Mouse (Mus musculus) liver, embryonic 15.5 days (tissue): ENCODE data around the gene Bnc2. TPM values are rescaled to one million over a fixed set of nuclear protein-coding genes. Genes with fewer than 3 reads are reported as not detected.

ENCODE experiments used
- ATAC-seq: fragments of 200-750 bp; cut with Nextera tagmentation; 2 replicates; pipeline ENCODE4 v1.8.0; 2017; ENCODE audit warnings: moderate number of reproducible peaks, mild to moderate bottlenecking, moderate library complexity; ENCODE audit not compliant: insufficient read depth
- H3K27ac ChIP-seq: fragments of 300-500 bp; sonication (generic); replicated peaks from 2 replicates; pipeline ENCODE4 v1.5.1; 2015; ENCODE audit warnings: mild to moderate bottlenecking, inconsistent platforms
- H3K27me3 ChIP-seq: fragments of 300-500 bp; sonication (generic); 2 replicates; pipeline ENCODE4 v1.6.1; 2015; ENCODE audit warnings: mild to moderate bottlenecking, inconsistent platforms
- H3K36me3 ChIP-seq: fragments of 300-500 bp; sonication (generic); replicated peaks from 2 replicates; pipeline ENCODE4 v1.6.1; 2015; ENCODE audit warnings: moderate library complexity, mild to moderate bottlenecking, inconsistent platforms
- H3K4me1 ChIP-seq: fragments of 300-500 bp; sonication (generic); replicated peaks from 2 replicates; pipeline ENCODE4 v1.6.1; 2015; ENCODE audit warnings: inconsistent platforms
- H3K4me2 ChIP-seq: fragments of 300-500 bp; sonication (generic); 2 replicates; pipeline ENCODE4 v1.6.1; 2015; ENCODE audit warnings: moderate library complexity, mild to moderate bottlenecking, inconsistent platforms
- H3K4me3 ChIP-seq: fragments of 300-500 bp; sonication (generic); replicated peaks from 2 replicates; pipeline ENCODE4 v1.5.1; 2015; ENCODE audit warnings: mild to moderate bottlenecking, inconsistent platforms
- H3K9ac ChIP-seq: fragments of 300-500 bp; sonication (generic); 2 replicates; pipeline ENCODE4 v1.6.1; 2015; ENCODE audit warnings: moderate library complexity, mild to moderate bottlenecking, inconsistent platforms
- H3K9me3 ChIP-seq: fragments of 300-500 bp; sonication (generic); replicated peaks from 2 replicates; pipeline ENCODE4 v1.6.1; 2016; ENCODE audit warnings: inconsistent platforms
- WGBS: fragments of 180-500 bp; shearing (Covaris S2); methylation state at CpG from one replicate; pipeline ENCODE4 v1.1.7; 2015; ENCODE audit warnings: mixed read lengths; ENCODE audit not compliant: insufficient replicate concordance; 5-methylcytosine and 5-hydroxymethylcytosine counted together
- polyA plus RNA-seq: library from polyadenylated mRNA; unstranded; fragments of >200 nt; fragmentation: Nextera tagmentation; extraction: Ambion mirVana; gene quantifications from 2 replicates; pipeline ENCODE4 v1.2.1, GENCODE M21; 2015

Gene Bnc2
- polyA plus RNA-seq, 1 experiment from 2014 or later = 0.36 TPM

DNA sequence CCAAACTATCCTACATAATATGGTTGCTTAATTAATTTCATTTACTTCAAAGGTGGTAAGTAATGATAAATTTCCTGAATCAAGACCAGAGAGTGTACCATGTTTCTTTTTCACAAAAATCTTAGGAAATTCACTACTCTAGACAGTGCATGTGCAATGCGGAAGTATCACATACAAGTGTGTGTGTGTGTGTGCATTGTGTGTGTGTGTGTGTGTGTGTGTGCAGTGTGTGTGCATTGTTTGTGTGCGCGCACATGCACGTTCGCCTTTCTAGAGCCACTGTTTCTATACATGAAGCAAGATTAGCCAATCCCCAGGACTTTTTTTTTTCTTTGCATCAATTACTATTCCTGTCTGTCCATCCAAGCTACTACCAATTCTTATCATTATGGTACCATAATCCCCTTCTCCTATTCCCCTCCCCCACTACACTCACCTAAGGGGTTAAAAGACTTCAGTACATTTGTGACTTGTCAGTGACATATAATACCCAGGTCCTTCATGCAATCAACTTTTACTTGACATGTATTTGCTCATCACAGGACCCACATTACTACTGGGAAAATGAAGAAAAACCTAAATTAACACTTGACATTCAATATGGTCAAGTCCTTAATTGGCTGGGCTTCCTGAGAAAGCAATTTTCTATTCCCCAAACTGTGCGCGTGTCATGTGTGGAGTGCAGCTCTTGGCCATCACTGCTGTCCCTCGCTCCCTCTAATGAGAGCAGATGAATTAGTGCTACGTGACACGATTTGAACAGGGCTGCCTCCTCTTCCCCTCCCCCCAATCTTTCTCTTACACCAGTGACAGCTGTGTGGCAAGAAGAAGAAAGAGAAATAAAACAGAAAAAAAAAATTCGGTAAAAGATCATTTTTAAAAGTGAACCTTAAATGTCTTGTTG is 145.9 kb downstream of the Bnc2 start:
- 61% methylated on average over 11 of the region's 11 CpGs for WGBS
- Histone ChIP-seq H3K27ac (no peak overlapping the region), H3K4me2 (no peak overlapping the region), H3K36me3 (no peaks in the 10 kb centered on the region), H3K9ac (no peak overlapping the region), H3K4me1 (no peaks in the 10 kb centered on the region), H3K9me3 (no peaks in the 10 kb centered on the region), H3K27me3 (no peaks in the 10 kb centered on the region), H3K4me3 (no peak overlapping the region)
- ATAC-seq = no peak

DNA sequence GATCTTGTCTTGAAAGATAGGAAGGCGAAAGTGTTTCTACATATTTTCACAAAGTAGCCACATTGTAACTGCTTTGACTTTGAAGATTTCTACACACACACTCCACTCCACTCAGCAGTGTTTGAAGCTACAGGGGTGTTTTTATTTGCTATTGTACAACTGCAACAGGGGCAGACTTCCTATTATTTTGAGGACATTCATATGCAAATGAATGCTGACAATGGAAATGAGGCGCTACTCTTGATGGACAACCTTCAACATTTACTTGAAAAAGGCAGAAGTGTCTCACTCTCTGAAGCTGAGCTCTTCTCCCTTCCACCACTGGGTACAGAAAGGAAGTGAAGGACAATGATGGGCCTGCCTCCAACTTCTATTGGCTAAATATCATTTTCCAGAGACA is 146.7 kb downstream of the Bnc2 start:
- Histone ChIP-seq H3K4me1 (no peaks in the 10 kb centered on the region), H3K36me3 (no peaks in the 10 kb centered on the region), H3K27ac (no peak overlapping the region), H3K4me2 (no peak overlapping the region), H3K9ac (no peak overlapping the region), H3K27me3 (no peaks in the 10 kb centered on the region), H3K9me3 (no peaks in the 10 kb centered on the region), H3K4me3 (no peak overlapping the region)
- WGBS = 55% methylated on average over 2 of the region's 2 CpGs
- no peak for ATAC-seq

DNA sequence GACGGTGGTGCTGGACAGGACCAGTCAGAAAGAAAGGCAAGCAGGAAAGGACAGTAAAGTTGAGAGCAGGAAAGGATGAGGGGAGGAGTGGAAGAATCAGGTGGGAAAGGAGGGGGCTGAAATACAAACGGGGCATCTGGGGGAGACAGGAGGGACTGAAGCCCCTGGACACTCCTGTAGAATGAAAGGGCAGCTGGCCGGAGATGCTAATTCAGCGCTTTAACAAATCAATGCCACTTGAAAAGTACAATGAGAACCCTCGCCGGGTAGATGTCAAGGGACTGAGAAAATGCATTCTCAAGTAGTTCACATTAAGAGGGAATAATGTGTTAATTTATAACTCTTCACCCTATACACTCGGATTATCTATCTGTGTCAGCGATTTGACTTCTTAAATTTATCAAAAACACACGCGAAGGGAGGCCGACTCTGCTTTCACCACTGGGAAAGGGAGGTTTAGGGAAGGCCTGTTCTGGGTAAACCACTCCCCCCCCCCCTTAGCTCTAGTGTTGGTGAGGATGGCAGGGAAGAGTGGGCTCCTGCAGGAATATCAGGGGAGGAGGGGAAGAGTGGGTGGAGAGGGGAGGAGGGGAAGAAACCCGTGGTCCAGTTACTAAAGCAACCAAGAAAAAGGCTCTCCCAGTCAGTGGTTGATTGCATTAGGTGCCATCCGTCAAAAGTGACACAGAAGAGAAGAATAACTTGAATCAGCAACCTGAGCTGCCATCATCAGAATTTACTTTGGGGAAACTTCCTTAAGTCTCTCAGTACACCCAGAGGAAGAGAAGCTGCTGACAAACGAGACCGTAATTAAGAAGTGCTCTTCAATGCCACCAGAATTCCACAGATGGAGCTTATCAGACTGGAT is 147.8 kb downstream of the Bnc2 start:
- no peak overlapping the region for H3K4me2 ChIP-seq
- no peak for ATAC-seq
- H3K9me3 ChIP-seq = no peaks in the 10 kb centered on the region
- no peaks in the 10 kb centered on the region for H3K4me1 ChIP-seq
- H3K36me3 ChIP-seq = no peaks in the 10 kb centered on the region
- no peak overlapping the region for H3K9ac ChIP-seq
- WGBS = 30% methylated on average over 15 of the region's 15 CpGs
- H3K27ac ChIP-seq = no peak overlapping the region
- no peak overlapping the region for H3K4me3 ChIP-seq
- H3K27me3 ChIP-seq = no peaks in the 10 kb centered on the region

DNA sequence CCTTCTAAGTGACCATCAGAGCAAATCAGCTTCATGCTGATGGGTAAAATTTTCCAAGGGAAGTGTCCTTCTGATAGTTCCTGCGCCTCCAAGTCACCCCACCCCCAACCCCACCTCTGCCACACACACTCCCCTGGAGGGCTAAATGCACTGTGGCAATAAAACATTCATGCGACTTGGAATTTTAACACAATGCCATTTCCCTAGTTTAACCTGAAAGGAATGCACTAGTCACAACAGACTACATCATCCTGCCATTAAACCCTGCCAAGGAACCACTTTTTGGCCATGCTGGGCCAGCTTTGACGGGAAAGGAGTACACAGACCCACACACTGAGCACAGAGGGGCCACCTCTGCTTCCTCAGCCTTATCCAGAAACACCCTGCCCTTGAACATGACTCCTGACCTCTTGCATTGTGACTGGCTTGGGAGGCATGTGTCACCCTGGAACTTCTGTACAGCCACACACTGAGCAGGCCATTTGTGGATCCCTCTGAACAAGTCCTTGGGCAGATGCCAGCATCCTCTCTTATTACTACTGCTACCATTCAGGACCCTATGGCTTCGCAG is 151.3 kb downstream of the Bnc2 start:
- H3K27ac ChIP-seq = no peak overlapping the region
- H3K4me1 ChIP-seq = no peaks in the 10 kb centered on the region
- H3K9ac ChIP-seq = no peak overlapping the region
- no peak overlapping the region for H3K4me3 ChIP-seq
- no peaks in the 10 kb centered on the region for H3K36me3 ChIP-seq
- H3K27me3 ChIP-seq = no peaks in the 10 kb centered on the region
- WGBS = 37% methylated on average over 4 of the region's 4 CpGs
- no peak overlapping the region for H3K4me2 ChIP-seq
- H3K9me3 ChIP-seq = no peaks in the 10 kb centered on the region
- ATAC-seq = no peak

DNA sequence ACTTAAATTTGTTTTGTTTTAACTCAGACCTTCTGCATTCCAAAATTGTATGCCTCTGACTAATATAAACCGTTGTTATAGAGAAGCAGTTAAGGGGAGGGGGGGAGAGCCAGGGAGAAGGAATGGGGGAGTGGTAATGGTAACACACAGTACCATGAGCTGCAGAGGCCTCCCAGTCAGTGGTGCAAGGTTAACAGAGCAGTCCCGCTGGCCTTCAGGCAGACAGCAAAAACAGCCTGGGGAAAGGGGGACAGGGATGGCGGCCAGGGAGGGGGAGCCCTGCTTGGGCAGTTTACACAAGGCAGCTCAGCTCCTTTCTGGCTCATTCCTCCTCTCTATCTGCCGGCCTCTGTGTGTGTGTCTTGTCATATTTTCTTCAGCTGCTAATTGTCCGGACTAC is 151.9 kb downstream of the Bnc2 start:
- H3K4me3 ChIP-seq = no peak overlapping the region
- H3K27me3 ChIP-seq = no peaks in the 10 kb centered on the region
- H3K36me3 ChIP-seq = no peaks in the 10 kb centered on the region
- no peaks in the 10 kb centered on the region for H3K4me1 ChIP-seq
- H3K4me2 ChIP-seq = no peak overlapping the region
- no peak for ATAC-seq
- 31% methylated on average over 5 of the region's 5 CpGs for WGBS
- no peak overlapping the region for H3K9ac ChIP-seq
- no peaks in the 10 kb centered on the region for H3K9me3 ChIP-seq
- H3K27ac ChIP-seq = no peak overlapping the region

DNA sequence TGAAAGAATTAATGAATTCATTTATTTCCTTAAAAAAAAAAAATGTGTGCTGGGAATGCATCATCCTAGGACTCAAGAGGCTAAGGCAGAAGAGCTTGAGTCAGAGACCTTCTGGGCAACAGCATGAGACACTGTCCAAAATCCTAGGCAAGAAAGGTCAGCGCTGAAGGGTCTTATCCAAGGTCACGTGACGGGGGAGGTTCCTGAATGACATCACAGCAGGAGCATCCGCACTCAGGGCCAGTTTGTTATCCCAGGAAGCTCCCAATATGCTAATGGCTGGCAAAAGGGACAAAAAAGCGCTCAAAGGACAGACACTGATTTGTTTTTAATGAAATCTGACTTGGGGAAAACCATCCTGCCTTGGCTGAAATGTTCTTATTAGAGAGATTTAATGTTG is 153.5 kb downstream of the Bnc2 start:
- Histone ChIP-seq H3K27ac (no peak overlapping the region), H3K36me3 (no peaks in the 10 kb centered on the region), H3K4me3 (no peak overlapping the region), H3K9ac (no peak overlapping the region), H3K4me1 (no peaks in the 10 kb centered on the region), H3K4me2 (no peak overlapping the region), H3K27me3 (no peaks in the 10 kb centered on the region), H3K9me3 (no peaks in the 10 kb centered on the region)
- 53% methylated on average over 5 of the region's 5 CpGs for WGBS
- ATAC-seq = no peak

DNA sequence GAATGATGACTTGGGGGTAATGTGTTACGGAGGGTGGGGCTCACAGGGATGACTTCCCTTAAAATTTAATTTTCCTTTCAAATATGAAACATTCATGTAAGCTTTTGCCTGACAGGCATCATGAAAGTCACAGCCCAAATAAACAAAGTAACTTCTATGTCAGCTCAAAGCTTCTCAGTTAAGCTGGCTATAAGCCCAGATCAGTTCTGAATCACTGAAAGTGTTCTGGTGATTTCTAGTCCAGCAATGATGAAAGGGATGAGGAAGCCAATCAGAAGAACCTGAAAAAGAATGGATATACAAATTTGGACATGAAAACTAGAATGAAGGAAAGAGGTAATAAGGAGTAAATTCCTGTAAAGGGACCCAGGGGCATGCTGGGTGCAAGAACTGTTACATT is 164.6 kb downstream of the Bnc2 start:
- no peaks in the 10 kb centered on the region for H3K36me3 ChIP-seq
- no peak overlapping the region for H3K9ac ChIP-seq
- no peaks in the 10 kb centered on the region for H3K4me1 ChIP-seq
- no peaks in the 10 kb centered on the region for H3K9me3 ChIP-seq
- H3K27ac ChIP-seq = no peak overlapping the region
- ATAC-seq = no peak
- H3K4me3 ChIP-seq = no peak overlapping the region
- WGBS = 61% methylated on average over 1 of the region's 1 CpGs
- H3K27me3 ChIP-seq = no peaks in the 10 kb centered on the region
- H3K4me2 ChIP-seq = no peak overlapping the region

DNA sequence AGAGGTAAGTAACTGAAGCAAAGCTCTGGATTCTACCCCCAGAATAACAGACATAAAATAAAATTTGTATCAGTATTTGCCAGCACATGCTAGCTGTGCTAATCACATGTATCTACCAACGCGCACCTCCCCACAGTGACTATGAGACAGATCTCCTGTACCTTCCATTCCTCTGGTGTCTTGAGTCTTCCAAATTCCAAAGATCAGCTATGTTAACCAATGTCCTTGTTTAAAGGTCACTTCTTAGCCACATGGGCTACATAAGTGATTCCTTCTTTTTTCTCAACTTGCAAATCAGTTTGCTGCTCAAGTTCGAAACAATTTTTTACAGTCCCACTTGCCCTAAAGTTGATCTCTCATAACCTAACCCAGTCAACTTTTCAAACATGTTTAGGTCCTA is 167.5 kb downstream of the Bnc2 start:
- Histone ChIP-seq H3K4me2 (no peak overlapping the region), H3K9me3 (no peaks in the 10 kb centered on the region), H3K27ac (no peak overlapping the region), H3K36me3 (no peaks in the 10 kb centered on the region), H3K9ac (no peak overlapping the region), H3K4me1 (no peaks in the 10 kb centered on the region), H3K4me3 (no peak overlapping the region), H3K27me3 (no peaks in the 10 kb centered on the region)
- ATAC-seq = no peak
- WGBS = 77% methylated on average over 3 of the region's 3 CpGs

DNA sequence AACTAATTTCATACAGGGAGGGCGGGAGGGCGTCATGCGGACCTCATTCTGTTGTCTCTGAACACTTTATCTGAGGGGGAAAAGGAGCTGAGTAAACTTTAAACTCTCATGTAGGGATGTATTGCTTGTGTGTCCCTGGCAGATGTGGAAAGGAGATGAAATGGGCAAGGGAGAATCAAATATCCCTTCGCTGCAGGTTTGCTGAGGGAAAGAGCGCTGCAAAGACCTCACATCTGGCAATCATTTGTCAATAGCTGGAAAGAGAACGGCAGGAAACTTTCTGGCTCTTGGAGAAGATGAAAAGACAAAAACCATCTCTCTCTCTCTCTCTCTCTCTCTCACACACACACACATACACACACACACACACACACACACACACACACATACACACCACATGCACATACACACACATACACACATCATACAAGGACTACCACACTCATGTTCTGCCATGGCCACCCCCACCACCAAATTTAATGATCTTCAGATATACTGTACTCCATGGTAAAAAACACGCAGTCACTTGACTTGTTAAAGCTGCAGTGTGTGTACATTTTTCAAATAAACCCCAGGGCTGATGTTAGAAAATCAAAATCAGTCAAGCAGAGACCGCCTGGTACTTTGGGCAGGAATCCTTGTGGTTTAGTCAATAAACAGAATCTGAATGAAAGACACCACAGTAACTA is 172.3 kb downstream of the Bnc2 start:
- Histone ChIP-seq H3K27me3 (no peaks in the 10 kb centered on the region), H3K4me2 (no peak overlapping the region), H3K9ac (no peak overlapping the region), H3K4me1 (no peaks in the 10 kb centered on the region), H3K9me3 (no peaks in the 10 kb centered on the region), H3K36me3 (no peaks in the 10 kb centered on the region), H3K27ac (no peak overlapping the region), H3K4me3 (no peak overlapping the region)
- ATAC-seq = no peak
- WGBS = 68% methylated on average over 8 of the region's 8 CpGs

DNA sequence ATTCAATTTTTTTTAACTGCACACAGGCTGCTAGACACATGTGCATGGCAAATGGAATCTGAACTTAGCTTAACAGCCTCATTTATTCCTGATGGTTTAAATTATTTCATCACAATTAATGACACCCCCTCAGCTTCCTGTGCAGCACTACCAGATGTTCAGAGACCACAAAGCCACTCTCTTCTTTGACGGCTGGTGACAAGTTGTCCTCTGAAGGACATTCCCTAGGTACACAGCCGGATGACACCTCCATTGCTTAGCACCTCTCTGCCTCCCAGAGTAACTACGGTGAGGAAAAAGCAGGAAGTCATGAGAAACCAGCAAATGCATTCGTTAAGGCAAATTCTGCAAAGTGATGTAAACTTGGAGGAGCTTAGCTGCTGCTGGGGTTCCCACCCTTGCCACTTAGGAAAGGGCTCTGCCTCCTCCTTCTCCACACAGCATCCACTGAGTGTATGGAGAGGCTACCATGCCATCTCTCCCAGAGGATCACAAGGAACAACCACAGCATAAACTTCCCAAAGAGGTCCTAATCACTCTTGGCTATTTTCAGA is 174.2 kb downstream of the Bnc2 start:
- no peaks in the 10 kb centered on the region for H3K36me3 ChIP-seq
- no peak for ATAC-seq
- H3K4me2 ChIP-seq = no peak overlapping the region
- H3K9me3 ChIP-seq = no peaks in the 10 kb centered on the region
- H3K4me1 ChIP-seq = no peaks in the 10 kb centered on the region
- WGBS = 24% methylated on average over 4 of the region's 4 CpGs
- no peaks in the 10 kb centered on the region for H3K27me3 ChIP-seq
- H3K27ac ChIP-seq = no peak overlapping the region
- no peak overlapping the region for H3K4me3 ChIP-seq
- H3K9ac ChIP-seq = no peak overlapping the region
